Mouse (Mus musculus) kidney, adult 2 months (tissue): ENCODE data around the gene Arhgef10l. TPM values are rescaled to one million over a fixed set of nuclear protein-coding genes. Genes with fewer than 3 reads are reported as not detected.

Experiments used
- DNase-seq: peaks from one replicate; pipeline ENCODE4 v3.0.0; 2021
- H3K27ac ChIP-seq: fragments of 200-500 bp; 2 replicates; pipeline ENCODE4 v1.5.1; 2012; ENCODE audit warnings: low read depth, low read length, control low read depth, inconsistent platforms; ENCODE audit not compliant: insufficient read depth
- H3K27me3 ChIP-seq: fragments of 200-500 bp; replicated peaks from 2 replicates; pipeline ENCODE4 v1.6.1; 2012; ENCODE audit warnings: mild to moderate bottlenecking, moderate library complexity, low read length, inconsistent platforms; ENCODE audit not compliant: control insufficient read depth, insufficient read depth
- H3K36me3 ChIP-seq: fragments of 200-500 bp; 2 replicates; pipeline ENCODE4 v1.6.1; 2012; ENCODE audit warnings: mild to moderate bottlenecking, moderate library complexity, low read length, inconsistent platforms; ENCODE audit not compliant: control insufficient read depth, insufficient read depth
- H3K4me1 ChIP-seq: fragments of 200-500 bp; 2 replicates; pipeline ENCODE4 v1.6.1; 2011; ENCODE audit warnings: low read length; ENCODE audit not compliant: control insufficient read depth, insufficient read depth
- H3K4me3 ChIP-seq: fragments of 200-500 bp; 2 replicates; pipeline ENCODE4 v1.5.1; 2011; ENCODE audit warnings: mild to moderate bottlenecking, low read depth, low read length, control low read depth; ENCODE audit not compliant: insufficient read depth
- CTCF ChIP-seq: fragments of 200-500 bp; conservative IDR thresholded peaks from 2 replicates; pipeline ENCODE4 v1.5.1; 2011; ENCODE audit warnings: low read depth, mild to moderate bottlenecking, control low read depth, low read length, moderate library complexity, mixed read lengths; ENCODE audit not compliant: insufficient read depth, insufficient read length
- POLR2A ChIP-seq: fragments of 200-500 bp; IDR thresholded peaks from one replicate; pipeline ENCODE4 v1.6.1; 2011; ENCODE audit warnings: low read depth, low read length, control low read depth
- WGBS: fragments of 180-500 bp; shearing (Covaris S2); methylation state at CpG from one replicate; pipeline ENCODE4 v1.1.7; 2018; 5-methylcytosine and 5-hydroxymethylcytosine counted together
- polyA plus RNA-seq: library from polyadenylated mRNA; depleted of rRNA; stranded (reverse); fragments of >200 nt; gene quantifications from 2 replicates; pipeline ENCODE4 v1.2.3, GENCODE M21; 2012

The Arhgef10l gene
- polyA plus RNA-seq, 1 experiment, result 42.0 TPM

DNA sequence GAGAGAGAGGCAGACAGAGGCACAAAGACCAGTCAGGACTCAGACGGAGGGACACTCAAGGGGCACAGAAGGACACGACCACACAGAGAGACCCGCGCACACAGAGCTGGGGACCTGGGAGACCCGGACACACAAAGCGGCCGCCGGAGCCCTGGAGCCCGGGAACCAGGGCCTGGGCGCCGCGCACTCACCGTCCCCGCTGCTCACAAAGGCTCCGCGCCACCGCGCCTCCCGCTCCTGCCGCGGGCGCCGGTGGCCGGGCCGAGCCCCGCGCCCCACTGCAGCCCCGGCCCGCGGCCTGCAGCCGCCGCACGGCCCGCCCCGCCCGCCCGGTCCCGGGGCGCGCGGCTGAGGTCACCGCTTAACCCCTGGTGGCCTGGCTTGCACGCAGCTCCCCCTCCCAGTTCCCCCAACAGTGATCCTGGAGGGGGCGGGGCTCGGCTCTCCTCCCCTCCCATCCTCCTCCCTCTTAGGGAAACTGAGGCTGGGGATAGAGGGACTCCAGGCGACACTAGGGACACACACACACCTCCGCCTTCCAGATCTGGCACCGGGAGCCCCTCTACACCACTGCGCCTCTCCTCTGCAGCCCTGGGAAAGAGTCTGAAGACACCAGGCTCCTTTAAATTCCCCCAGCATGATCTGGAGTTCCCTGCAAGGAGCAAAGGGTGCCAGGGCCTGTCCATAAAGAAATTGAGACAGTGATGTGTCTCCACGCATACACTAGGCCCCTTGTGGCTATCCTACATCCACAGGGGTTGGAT is 17.2 kb downstream of the Arhgef10l start:
- Histone ChIP-seq H3K27ac (peak overlapping the region; percentile 56), H3K4me1 (no peaks in the 10 kb centered on the region), H3K27me3 (no peaks in the 10 kb centered on the region), H3K36me3 (no peaks in the 10 kb centered on the region), H3K4me3 (peak overlapping the region; percentile 52)
- 8% methylated on average over 50 of the region's 50 CpGs for WGBS
- no peak for TF ChIP-seq CTCF
- no peak for TF ChIP-seq POLR2A
- DNase-seq, result no peak

DNA sequence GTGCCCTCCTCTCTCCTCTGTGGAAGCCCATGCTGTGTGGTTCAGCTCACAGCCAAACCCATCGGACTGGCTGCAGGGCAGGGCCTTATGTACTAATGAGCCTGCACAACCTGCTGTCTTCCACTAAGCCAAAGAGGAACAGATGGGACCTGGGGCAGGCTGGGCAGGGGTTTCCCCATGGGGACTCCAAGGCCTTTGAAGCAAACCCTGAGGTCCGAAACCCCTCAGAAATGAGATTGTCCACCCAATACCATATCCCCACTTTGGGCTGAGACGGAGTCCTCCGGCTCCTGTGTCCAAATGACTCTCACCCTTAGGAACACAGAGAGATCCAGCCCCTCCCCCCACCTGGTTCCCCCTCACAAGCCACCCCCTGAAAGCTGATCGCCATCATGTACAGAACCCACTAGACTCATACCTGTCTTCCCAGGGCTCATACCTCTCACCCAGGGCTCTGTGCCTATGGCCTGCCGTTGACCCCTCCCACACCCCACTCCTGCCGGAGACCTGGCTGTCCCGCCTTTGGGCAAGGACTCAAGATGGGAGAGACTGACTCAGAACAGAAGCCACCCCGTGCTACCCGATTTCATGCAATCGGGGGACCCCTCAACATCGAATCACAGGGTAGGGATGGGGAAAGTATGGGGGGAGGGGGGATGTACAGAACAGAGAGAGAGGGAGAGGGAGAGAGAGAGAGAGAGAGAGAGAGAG is 17.9 kb downstream of the Arhgef10l start:
- Histone ChIP-seq H3K4me1 (no peaks in the 10 kb centered on the region), H3K4me3 (peak overlapping the region; percentile 52), H3K27ac (0 out of 2 replicates have a peak overlapping the region, but pooled peaks have one; percentile 4), H3K27me3 (no peaks in the 10 kb centered on the region), H3K36me3 (no peaks in the 10 kb centered on the region)
- WGBS, result 21% methylated on average over 12 of the region's 12 CpGs
- no peak for TF ChIP-seq CTCF
- no peak for TF ChIP-seq POLR2A
- no peak for DNase-seq

DNA sequence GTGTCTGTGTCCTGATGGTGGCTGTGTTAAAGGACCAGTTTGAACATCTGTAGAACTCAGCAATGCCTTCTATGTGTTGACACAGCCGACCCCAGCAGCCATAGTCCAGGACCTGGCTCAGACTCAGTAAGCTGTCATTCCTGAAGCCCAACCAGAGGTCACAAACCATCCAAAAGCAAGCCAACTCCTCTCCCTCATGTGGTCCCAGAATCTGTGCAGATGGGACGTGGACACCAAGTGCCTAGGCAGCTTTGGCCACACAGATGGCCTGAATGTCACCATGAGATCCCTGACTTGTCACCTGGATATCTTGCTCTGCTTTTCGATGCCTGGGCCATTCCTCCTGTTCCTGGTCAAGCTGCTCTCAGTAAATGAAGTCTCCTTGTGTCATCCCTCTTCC is 20.2 kb downstream of the Arhgef10l start:
- H3K4me1 ChIP-seq, result peaks cover 7% of the 10 kb centered on the region; the same call in 1 of the 2 replicates
- no peak overlapping the region for H3K4me3 ChIP-seq
- TF ChIP-seq CTCF (no peak), POLR2A (no peak)
- no peak overlapping the region for H3K27ac ChIP-seq
- no peaks in the 10 kb centered on the region for H3K27me3 ChIP-seq
- DNase-seq, result no peak
- WGBS, result 78% methylated on average over 3 of the region's 3 CpGs
- H3K36me3 ChIP-seq, result no peaks in the 10 kb centered on the region

DNA sequence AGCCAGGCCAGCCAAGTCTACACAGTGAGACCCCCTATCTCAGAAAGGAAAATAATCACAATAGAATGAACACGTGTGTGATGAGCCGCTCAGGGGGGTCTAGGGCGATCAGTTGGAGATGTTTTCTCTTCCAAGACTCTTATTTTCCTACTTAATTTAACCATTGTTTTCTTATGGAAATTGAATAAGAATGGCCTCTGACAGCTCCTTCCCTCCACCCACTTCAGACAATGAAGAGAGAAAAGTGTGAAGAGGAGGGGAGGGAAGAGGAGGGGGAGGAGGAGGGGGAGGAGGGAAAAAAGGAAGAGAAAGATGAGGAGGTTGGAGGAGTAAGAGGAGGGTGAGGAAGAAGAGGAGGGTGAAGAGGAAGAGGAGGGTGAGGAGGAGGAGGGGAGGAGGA is 21.1 kb downstream of the Arhgef10l start:
- no peak for DNase-seq
- H3K4me1 ChIP-seq, result peaks cover 7% of the 10 kb centered on the region; the same call in 1 of the 2 replicates
- no peak overlapping the region for H3K4me3 ChIP-seq
- no peaks in the 10 kb centered on the region for H3K36me3 ChIP-seq
- TF ChIP-seq POLR2A (no peak), CTCF (no peak)
- WGBS, result 63% methylated on average over 3 of the region's 3 CpGs
- H3K27ac ChIP-seq, result no peak overlapping the region
- H3K27me3 ChIP-seq, result no peaks in the 10 kb centered on the region

DNA sequence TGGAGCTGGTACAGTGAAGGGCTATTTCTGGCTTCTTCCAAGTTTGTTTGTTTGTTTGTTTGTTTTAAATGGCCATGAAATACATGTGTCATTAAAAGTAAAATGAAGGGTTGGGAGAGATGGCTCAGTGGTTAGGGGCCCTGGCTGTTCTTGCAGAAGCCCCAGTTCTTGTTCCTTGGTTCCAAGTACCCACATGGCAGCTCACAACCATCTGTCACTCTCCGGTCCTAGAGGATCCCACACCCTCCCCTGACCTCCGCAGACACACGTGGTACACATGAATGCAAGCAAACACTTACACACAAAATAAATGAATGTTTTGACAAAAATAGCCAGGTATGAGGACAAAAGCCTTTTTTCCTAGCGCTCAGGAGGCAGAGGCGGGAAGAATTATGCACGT is 21.5 kb downstream of the Arhgef10l start:
- Histone ChIP-seq H3K27me3 (no peaks in the 10 kb centered on the region), H3K36me3 (no peaks in the 10 kb centered on the region), H3K4me1 (peaks cover 7% of the 10 kb centered on the region; the same call in 1 of the 2 replicates), H3K4me3 (no peak overlapping the region), H3K27ac (no peak overlapping the region)
- 81% methylated on average over 6 of the region's 6 CpGs for WGBS
- no peak for DNase-seq
- TF ChIP-seq CTCF, result no peak
- TF ChIP-seq POLR2A, result no peak

DNA sequence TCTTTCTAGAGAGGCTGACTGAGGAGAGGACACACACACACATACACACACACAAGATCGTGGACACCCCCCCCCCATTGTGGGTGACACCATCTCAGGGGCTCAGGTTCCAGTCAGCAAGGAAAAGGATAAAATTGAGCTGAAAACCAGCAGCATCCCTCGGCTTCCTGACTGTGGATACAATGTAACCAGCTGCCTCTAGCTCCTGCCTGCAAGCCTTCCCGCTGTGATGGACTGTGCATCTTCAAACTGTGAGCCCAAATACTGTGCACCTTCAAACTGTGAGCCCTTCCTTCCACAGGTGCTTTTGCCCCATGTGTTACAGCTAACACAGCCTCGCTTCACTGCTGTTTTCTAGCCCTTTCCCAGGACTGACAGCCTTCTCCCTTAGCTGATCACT is 23.4 kb downstream of the Arhgef10l start:
- no peaks in the 10 kb centered on the region for H3K27me3 ChIP-seq
- TF ChIP-seq POLR2A (no peak), CTCF (no peak)
- peaks cover 7% of the 10 kb centered on the region; the same call in 1 of the 2 replicates for H3K4me1 ChIP-seq
- H3K4me3 ChIP-seq, result no peak overlapping the region
- H3K36me3 ChIP-seq, result no peaks in the 10 kb centered on the region
- no peak overlapping the region for H3K27ac ChIP-seq
- DNase-seq, result no peak
- WGBS, result 71% methylated on average over 4 of the region's 4 CpGs

DNA sequence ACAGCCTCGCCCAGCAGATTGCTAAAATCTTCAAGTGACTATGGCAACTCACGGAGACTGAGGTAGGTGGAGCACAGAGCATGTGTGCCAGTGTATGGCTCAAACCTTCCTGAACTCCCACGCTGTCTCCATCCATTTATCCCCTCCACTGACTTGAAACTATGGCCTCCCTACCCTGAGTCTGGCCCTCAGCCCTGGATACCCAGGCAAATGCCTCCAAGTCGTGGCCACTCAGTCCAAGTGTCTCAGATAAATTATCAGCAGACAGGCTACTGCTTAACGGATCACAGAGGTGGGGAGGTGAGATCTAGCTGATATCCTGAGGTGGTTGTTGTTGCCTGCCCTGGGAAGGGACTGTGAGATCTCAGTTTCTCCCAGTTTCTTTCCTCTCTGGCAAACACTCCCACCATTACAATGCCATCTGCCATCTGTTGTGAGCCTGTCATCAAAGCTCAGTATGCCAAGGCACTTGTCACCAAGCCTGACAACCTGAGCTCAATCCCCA is 24.3 kb downstream of the Arhgef10l start:
- 58% methylated on average over 5 of the region's 5 CpGs for WGBS
- no peak for DNase-seq
- no peak overlapping the region for H3K4me3 ChIP-seq
- H3K4me1 ChIP-seq, result peaks cover 11% of the 10 kb centered on the region
- no peak for TF ChIP-seq POLR2A
- TF ChIP-seq CTCF, result no peak
- H3K27ac ChIP-seq, result no peak overlapping the region
- H3K36me3 ChIP-seq, result no peaks in the 10 kb centered on the region
- H3K27me3 ChIP-seq, result no peaks in the 10 kb centered on the region
